Mouse (Mus musculus) hindbrain, embryonic 16.5 days (tissue): ENCODE results near the gene Cacna2d3. TPM values are rescaled to one million over a fixed set of nuclear protein-coding genes. Genes with fewer than 3 reads are reported as not detected.

Source experiments
- ATAC-seq: fragments of 200-750 bp; cut with Nextera tagmentation; 2 replicates; pipeline ENCODE4 v1.8.0; 2017; ENCODE audit warnings: moderate TSS enrichment, moderate library complexity
- H3K27ac ChIP-seq: fragments of 300-500 bp; sonication (generic); 2 replicates; pipeline ENCODE4 v1.5.1; 2014; ENCODE audit warnings: low read depth, mild to moderate bottlenecking, control low read depth, low read length, moderate library complexity
- H3K27me3 ChIP-seq: fragments of 300-500 bp; sonication (generic); replicated peaks from 2 replicates; pipeline ENCODE4 v1.6.1; 2014; ENCODE audit warnings: low read length; ENCODE audit not compliant: control insufficient read depth, insufficient read depth
- H3K36me3 ChIP-seq: fragments of 300-500 bp; sonication (generic); 2 replicates; pipeline ENCODE4 v1.6.1; 2014; ENCODE audit warnings: mild to moderate bottlenecking, low read length, moderate library complexity, mixed read lengths; ENCODE audit not compliant: control insufficient read depth, insufficient read depth
- H3K4me1 ChIP-seq: fragments of 300-500 bp; sonication (generic); 2 replicates; pipeline ENCODE4 v1.6.1; 2014; ENCODE audit warnings: low read depth, low read length; ENCODE audit not compliant: control insufficient read depth, insufficient read depth
- H3K4me2 ChIP-seq: fragments of 300-500 bp; sonication (generic); 2 replicates; pipeline ENCODE4 v1.6.1; 2014; ENCODE audit warnings: mild to moderate bottlenecking, low read length, control low read depth, moderate library complexity
- H3K4me3 ChIP-seq: fragments of 300-500 bp; sonication (generic); 2 replicates; pipeline ENCODE4 v1.5.1; 2014; ENCODE audit warnings: mild to moderate bottlenecking, low read length, control low read depth, moderate library complexity
- H3K9ac ChIP-seq: fragments of 300-500 bp; sonication (generic); 2 replicates; pipeline ENCODE4 v1.6.1; 2014; ENCODE audit warnings: low read depth, mild to moderate bottlenecking, control low read depth, low read length, moderate library complexity
- H3K9me3 ChIP-seq: fragments of 300-500 bp; sonication (generic); 2 replicates; pipeline ENCODE4 v1.6.1; 2014; ENCODE audit warnings: mild to moderate bottlenecking, low read length, moderate library complexity; ENCODE audit not compliant: control insufficient read depth
- WGBS: fragments of 180-500 bp; shearing (Covaris S2); extraction: QIAGEN DNeasy Blood & Tissue Kit; methylation state at CpG from one replicate; pipeline ENCODE4 v1.1.7; 2014; 5-methylcytosine and 5-hydroxymethylcytosine counted together
- polyA plus RNA-seq: library from polyadenylated mRNA; unstranded; fragments of >200 nt; fragmentation: Nextera tagmentation; extraction: Ambion mirVana; gene quantifications from 2 replicates; pipeline ENCODE4 v1.2.1, GENCODE M21; 2015

Gene Cacna2d3
- polyA plus RNA-seq, 1 experiment from 2014 or later, result 32.8 TPM

DNA sequence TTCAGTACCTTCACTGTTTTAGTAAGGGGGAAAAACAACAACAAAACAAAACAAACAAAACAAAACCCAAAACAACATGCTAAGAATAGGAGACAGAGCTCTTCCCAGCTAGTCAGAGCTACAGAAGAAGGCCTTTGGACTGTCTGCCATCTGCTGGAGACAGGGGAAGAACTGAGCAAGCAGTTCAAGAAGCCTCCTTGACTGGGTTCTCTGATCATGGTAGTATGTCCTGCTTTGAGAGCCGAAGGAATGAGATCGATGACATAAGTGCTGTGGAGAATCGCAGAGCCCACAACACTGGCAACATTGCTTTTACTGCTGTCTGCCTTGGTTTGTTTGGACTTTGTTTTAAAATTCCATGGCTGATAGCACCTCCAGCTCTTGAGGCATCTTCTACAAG, 598.9 kb downstream of the Cacna2d3 start:
- H3K9me3 ChIP-seq, result no peaks in the 10 kb centered on the region
- no peak overlapping the region for H3K27ac ChIP-seq
- no peaks in the 10 kb centered on the region for H3K4me1 ChIP-seq
- H3K4me2 ChIP-seq, result no peak overlapping the region
- ATAC-seq, result no peak
- H3K36me3 ChIP-seq, result no peaks in the 10 kb centered on the region
- H3K9ac ChIP-seq, result no peak overlapping the region
- H3K27me3 ChIP-seq, result no peaks in the 10 kb centered on the region
- 99% methylated on average over 3 of the region's 3 CpGs for WGBS
- no peak overlapping the region for H3K4me3 ChIP-seq

DNA sequence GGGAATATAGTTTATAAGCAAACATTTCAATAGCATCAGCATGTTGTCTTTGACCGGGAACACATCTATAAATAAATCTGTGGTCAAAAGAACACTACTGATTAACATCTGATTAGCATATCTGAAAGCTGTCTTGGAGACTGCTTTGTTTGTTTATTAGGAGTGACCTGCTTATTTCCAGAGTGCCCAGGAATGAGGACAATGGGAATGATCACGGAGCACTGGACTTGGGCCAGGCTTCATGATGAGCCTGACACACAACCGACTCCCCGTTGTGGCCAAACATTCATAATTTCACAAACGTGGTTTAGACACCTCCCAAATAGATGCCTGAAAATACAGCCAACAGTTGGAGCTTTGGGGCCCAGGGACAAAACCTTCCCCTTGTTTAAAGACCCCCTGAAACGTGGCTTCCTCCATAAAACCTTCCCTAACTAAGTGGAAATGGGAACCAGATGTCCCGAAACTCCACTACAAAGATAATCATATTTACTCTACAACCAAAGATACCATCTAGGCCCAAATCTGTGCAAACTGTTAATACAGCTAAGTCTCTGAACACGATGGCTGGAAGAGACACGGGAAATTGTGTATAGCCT, 607.7 kb downstream of the Cacna2d3 start:
- H3K36me3 ChIP-seq, result no peaks in the 10 kb centered on the region
- H3K4me1 ChIP-seq, result peaks cover 8% of the 10 kb centered on the region; the same call in 1 of the 2 replicates
- H3K4me2 ChIP-seq, result no peak overlapping the region
- no peaks in the 10 kb centered on the region for H3K27me3 ChIP-seq
- H3K27ac ChIP-seq, result no peak overlapping the region
- ATAC-seq, result no peak
- H3K4me3 ChIP-seq, result no peak overlapping the region
- 21% methylated on average over 9 of the region's 9 CpGs for WGBS
- no peaks in the 10 kb centered on the region for H3K9me3 ChIP-seq
- no peak overlapping the region for H3K9ac ChIP-seq

DNA sequence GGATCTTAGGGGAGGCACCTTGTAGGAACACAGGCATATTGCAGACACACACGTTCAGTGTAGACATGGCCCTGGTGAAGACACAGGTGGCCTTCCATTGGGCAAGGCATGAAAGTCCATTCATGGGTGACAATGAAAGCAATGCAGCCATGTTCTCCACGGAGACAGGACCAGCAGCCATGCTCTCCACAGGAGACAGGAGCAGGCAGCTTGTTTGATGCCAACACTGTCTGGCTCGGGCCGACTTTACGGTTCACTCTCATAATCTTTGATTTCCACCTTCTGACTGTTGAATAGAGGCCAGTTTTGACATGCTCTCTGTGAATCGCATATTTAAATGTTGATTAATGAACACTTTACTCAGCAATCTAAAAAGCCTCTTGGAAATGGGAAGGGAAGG, 610.0 kb downstream of the Cacna2d3 start:
- WGBS, result 51% methylated on average over 6 of the region's 6 CpGs
- Histone ChIP-seq H3K27ac (no peak overlapping the region), H3K27me3 (no peaks in the 10 kb centered on the region), H3K36me3 (no peaks in the 10 kb centered on the region), H3K9me3 (no peaks in the 10 kb centered on the region), H3K4me1 (peaks cover 8% of the 10 kb centered on the region; the same call in 1 of the 2 replicates), H3K9ac (no peak overlapping the region), H3K4me2 (no peak overlapping the region), H3K4me3 (no peak overlapping the region)
- ATAC-seq, result peak; percentile 52; the same call in 1 of the 2 replicates

DNA sequence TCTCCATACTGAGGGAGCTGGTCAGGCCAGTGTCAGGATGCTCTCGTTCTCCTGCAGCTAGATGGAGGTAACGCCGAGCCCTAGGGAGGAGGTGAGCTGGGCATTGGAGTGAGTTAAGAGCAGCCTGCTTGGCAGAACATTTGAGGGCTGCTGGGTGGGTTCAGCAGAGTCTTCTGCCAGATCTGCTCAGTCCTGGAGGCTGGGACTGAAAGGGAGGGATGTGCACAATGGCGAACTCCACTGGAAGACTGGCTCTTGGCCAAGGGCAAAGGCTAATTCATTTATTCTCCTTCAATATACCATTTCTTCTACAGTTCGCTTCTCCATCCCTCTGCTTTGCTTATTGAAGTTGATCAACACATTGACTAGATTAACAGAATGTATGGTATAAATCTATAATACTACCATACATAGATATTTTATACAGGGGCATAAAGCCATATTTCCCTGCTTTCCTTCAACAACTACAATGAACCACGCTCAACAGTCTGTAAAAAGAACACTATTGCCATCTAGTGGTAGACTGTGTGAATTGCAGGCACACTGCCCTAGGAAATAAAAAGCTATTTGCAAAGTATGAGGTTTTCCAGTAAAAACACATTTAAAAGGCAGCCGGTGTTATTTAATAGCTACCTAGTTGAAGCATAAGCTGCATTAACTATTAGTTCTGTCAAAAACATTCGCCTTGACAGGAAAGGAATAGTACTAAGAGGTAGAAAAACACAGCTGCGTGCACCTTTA, 611.1 kb downstream of the Cacna2d3 start:
- Histone ChIP-seq H3K27ac (no peak overlapping the region), H3K4me1 (peaks cover 8% of the 10 kb centered on the region; the same call in 1 of the 2 replicates), H3K36me3 (no peaks in the 10 kb centered on the region), H3K4me2 (no peak overlapping the region), H3K9ac (no peak overlapping the region), H3K9me3 (no peaks in the 10 kb centered on the region), H3K27me3 (no peaks in the 10 kb centered on the region), H3K4me3 (no peak overlapping the region)
- WGBS, result 72% methylated on average over 9 of the region's 9 CpGs
- ATAC-seq, result no peak

DNA sequence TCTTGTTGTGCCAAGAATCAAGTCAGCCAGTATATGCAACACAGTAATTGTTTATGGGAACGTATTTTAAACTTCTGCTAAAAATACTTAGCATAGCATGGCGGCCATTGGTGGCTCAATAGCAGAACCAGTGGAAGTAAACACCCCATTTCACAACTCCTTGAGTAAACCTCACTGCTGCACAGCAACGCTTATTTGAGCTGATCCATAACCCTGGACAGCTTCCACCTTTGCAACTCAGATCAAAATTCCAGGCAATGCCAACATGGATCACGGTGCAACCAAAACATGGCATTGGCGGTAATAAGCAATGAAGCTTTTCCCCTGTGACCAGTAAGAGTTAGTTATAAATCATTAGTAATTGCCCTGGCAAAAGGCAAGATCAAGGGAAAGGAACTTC, 614.2 kb downstream of the Cacna2d3 start:
- ATAC-seq, result no peak
- H3K4me2 ChIP-seq, result no peak overlapping the region
- 83% methylated on average over 5 of the region's 5 CpGs for WGBS
- no peaks in the 10 kb centered on the region for H3K27me3 ChIP-seq
- H3K36me3 ChIP-seq, result no peaks in the 10 kb centered on the region
- H3K4me3 ChIP-seq, result no peak overlapping the region
- no peak overlapping the region for H3K9ac ChIP-seq
- peaks cover 5% of the 10 kb centered on the region for H3K4me1 ChIP-seq
- H3K9me3 ChIP-seq, result no peaks in the 10 kb centered on the region
- no peak overlapping the region for H3K27ac ChIP-seq

DNA sequence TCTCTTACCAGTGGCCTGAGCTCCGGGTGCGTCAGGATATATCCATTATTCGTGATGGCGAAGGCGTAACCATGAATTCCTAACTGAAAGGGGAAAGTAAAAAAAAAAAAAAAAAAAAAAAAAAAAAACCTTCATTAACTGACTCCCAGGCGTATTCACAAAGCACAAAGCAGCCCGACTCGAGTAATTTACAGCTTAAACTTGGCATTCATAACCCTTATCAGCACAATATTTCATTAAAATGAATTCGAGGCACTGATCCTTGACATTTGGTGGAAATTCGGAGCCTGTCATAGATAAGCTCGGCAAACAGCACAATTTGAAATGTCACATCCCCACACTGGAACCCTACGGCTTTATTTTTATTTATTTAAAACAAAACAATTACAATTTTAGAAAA, 623.9 kb downstream of the Cacna2d3 start:
- Histone ChIP-seq H3K27me3 (no peaks in the 10 kb centered on the region), H3K4me1 (no peaks in the 10 kb centered on the region), H3K9me3 (no peaks in the 10 kb centered on the region), H3K4me2 (no peak overlapping the region), H3K4me3 (no peak overlapping the region), H3K27ac (no peak overlapping the region), H3K36me3 (no peaks in the 10 kb centered on the region), H3K9ac (no peak overlapping the region)
- WGBS, result 62% methylated on average over 12 of the region's 12 CpGs
- no peak for ATAC-seq

DNA sequence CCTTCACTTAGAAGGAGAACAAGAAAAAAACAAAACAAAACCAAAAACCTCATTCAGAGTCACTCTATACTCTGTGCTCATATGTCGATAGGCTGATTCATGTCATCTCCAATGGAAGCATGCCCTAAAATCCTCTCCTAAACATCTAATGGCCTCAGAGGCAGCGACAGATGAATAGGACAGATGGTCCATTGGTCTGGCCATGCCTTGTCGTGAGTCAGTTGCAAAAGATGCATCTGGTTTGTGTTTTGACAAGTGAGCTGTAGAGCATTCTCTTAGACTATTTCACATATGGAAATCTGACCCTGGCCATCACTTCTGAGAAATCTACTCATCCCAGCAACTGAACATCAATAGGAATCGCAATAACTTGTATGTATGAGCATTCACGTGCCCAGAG, 626.2 kb downstream of the Cacna2d3 start:
- ATAC-seq, result no peak
- Histone ChIP-seq H3K9ac (no peak overlapping the region), H3K4me2 (no peak overlapping the region), H3K27me3 (no peaks in the 10 kb centered on the region), H3K9me3 (no peaks in the 10 kb centered on the region), H3K36me3 (no peaks in the 10 kb centered on the region), H3K4me1 (no peaks in the 10 kb centered on the region), H3K27ac (no peak overlapping the region), H3K4me3 (no peak overlapping the region)
- WGBS, result 87% methylated on average over 5 of the region's 5 CpGs

DNA sequence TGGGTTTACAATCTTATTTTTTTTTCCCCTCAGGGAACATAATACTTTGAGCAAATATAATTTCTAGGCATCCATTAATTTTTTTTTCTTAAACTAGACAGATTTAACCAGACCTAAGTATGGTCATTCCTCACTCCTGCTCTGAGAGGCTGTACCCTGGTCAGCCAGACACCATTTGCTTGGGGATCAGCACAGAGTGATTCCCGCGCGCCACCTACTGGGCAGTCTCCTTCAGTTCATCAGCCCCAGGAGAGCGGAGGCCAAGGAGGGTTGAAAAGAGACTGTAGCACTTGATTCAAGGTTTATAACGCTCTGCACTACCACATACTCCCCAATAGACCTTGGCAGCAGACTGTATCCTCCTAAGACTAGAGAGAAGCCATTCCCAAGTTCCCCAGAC, 631.6 kb downstream of the Cacna2d3 start:
- H3K9me3 ChIP-seq, result no peaks in the 10 kb centered on the region
- no peak overlapping the region for H3K9ac ChIP-seq
- H3K4me1 ChIP-seq, result no peaks in the 10 kb centered on the region
- WGBS, result 5% methylated on average over 5 of the region's 5 CpGs
- H3K4me2 ChIP-seq, result no peak overlapping the region
- no peaks in the 10 kb centered on the region for H3K27me3 ChIP-seq
- H3K36me3 ChIP-seq, result no peaks in the 10 kb centered on the region
- ATAC-seq, result peak; percentile 87
- no peak overlapping the region for H3K27ac ChIP-seq
- no peak overlapping the region for H3K4me3 ChIP-seq

DNA sequence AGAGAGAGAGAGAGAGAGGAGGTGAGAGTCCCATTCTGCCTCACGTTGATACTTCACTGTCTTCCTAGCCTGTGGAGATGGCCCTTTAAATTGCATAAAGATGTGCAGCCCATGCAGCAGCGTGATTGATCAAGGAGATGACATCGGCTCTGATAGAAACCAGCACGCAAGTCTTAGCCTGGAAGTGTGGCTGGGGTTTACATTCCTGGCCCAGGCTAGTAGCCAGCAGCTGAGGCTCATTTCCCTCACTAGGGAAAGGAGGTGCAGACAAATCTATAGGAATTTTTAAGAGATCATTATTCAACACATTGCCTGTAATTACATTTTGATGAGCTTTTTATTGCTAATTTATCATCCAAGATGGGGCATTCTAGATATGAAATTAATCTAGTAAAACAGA, 635.1 kb downstream of the Cacna2d3 start:
- Histone ChIP-seq H3K9ac (no peak overlapping the region), H3K4me2 (no peak overlapping the region), H3K9me3 (no peaks in the 10 kb centered on the region), H3K36me3 (no peaks in the 10 kb centered on the region), H3K4me1 (no peaks in the 10 kb centered on the region), H3K27ac (no peak overlapping the region), H3K27me3 (no peaks in the 10 kb centered on the region), H3K4me3 (no peak overlapping the region)
- ATAC-seq, result no peak
- 54% methylated on average over 4 of the region's 4 CpGs for WGBS
